Mouse (Mus musculus): ENCODE results near the gene Foxa3.

Foxa3 gene

DNA sequence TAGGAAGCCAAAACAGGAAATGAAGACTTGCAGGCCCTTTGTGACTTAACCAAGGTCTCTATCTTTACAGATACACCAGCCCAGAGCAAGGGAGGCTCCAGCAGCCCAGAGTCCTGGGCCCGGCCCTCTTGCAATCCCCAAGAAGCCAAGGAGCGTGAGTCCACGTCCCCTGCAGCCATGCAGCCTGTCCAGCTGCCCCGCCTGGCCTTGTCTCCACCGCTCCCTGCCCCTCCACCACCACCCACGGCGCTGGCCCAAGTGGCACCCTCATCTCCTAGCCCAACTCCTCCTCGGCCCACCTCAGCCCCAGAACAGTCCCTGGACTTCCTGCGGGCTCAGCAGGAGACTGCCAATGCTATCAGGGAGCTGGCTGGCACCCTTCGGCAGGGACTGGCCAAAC lies 22.9 kb downstream of the Foxa3 start:
- no peak for DNase-seq (ENCODE audit: low read depth, low spot score)

DNA sequence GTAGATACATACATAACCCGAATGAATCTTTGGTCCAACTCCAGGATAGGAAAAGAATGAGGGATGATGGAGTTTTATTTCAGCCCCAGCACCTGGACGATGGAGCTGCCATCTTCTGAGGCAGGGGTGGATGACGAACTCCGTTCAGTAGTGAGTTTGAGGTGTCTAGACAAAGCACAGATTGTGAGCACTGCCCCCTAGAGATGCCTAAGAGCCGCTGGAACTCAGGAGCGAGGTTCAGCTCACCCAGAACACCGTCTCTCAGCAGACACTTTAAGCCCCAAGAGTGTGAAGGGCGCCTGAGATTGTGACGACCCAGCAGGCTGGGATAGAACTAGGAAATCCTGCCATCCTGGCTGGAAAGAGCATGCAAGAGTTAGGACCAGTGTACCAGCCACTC lies 24.5 kb downstream of the Foxa3 start:
- peak; percentile 40 for DNase-seq (ENCODE audit: low read depth, low spot score)

GRCm38 (mm10) chr7:18993036-18993435 lies 30.3 kb downstream of the Foxa3 start:
- DNase-seq (ENCODE audit: low read depth, low spot score): no peak

- DNase-seq (ENCODE audit: low read depth, low spot score): peak; percentile 39
Observed at GRCm38 (mm10) chr7:18992294-18992675, 31.1 kb downstream of the Foxa3 start.

GRCm38 (mm10) chr7:18991660-18992293 lies 31.6 kb downstream of the Foxa3 start:
- DNase-seq (ENCODE audit: low read depth, low spot score): peak; percentile 28

DNA sequence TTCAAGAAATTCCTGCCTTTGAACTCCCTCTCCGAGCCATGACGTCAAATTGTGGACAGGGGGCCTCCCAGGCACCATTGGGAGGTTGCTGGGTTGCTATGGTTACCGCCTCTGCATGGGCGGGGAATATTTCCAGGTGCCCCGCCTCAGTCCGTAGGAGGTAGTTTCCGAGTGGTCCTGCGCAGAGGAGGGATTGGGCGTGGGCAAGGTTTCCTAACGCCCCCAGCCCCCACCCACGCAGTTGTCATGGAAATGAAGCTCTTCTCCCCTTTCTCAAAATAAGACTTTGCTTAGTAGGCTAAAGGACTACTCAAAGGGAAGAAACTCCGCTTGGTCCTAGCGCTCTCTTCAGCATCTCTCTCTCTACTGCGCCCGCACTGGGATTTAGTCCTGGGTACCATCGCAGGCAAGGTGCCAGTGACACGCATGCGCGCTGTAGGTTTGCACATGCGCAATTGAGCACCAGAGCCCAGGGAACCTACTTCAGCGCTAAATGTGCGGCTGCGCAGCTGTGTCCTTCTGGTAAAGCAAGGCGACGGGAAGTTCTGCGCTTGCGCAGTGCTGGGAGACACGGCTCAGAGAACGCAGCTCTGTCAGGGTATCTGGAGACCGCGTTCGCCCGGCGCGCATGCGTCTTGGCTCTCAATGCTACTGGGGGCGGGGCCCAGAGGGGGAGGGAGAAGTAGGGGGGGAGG lies 32.6 kb downstream of the Foxa3 start, which contains the start of gene Mypop:
Gene Mypop, plus strand, starts transcription at position 645 of the 695 bp plus-strand sequence.
- peak; percentile 100 for DNase-seq (ENCODE audit: low read depth, low spot score)

- no peak for DNase-seq (ENCODE audit: low read depth, low spot score)
Observed at GRCm38 (mm10) chr7:18989995-18990394, 33.3 kb downstream of the Foxa3 start.

DNA sequence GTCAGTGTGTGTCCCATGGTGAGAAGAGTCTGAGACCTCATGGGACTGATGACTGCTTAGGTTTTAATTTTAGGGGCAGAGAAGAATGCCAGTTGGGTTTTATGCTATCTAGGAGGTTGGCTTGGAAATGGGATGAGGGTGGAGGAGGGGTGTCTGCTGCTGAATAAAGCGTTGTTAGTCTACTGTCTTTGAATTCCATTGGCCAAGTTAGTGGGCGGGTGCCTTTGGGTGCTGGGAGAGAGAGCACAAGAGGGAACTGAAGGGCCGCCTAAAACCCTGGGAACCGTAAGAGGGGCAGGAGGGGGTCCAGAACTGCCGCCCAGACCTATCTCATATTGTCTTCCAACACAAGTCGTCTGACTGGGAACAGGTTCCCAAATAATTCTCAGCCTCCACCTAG lies 34.6 kb downstream of the Foxa3 start:
- no peak for DNase-seq (ENCODE audit: low read depth, low spot score)

DNA sequence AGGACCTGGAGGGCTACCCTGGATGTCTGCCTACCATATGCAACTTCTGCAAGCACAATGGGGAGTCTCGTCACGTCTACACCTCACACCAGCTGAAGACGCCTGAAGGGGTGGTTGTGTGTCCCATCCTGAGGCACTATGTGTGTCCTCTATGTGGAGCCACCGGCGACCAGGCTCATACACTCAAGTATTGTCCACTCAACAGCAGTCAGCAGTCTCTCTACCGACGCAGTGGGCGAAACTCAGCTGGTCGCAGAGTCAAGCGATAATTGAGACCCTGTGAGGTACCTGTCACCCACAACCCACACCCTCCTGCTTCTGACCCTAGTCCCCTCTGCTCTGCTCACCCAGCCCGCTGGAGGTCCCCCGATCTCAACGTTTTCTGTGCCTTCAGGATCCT lies 35.6 kb downstream of the Foxa3 start:
- no peak for DNase-seq (ENCODE audit: low read depth, low spot score)

GRCm38 (mm10) chr7:18987100-18987499 lies 36.2 kb downstream of the Foxa3 start, which contains the start of gene Nanos2:
Gene Nanos2, plus strand, starts transcription at chr7:18987400.
- no peak for DNase-seq (ENCODE audit: low read depth, low spot score)

DNA sequence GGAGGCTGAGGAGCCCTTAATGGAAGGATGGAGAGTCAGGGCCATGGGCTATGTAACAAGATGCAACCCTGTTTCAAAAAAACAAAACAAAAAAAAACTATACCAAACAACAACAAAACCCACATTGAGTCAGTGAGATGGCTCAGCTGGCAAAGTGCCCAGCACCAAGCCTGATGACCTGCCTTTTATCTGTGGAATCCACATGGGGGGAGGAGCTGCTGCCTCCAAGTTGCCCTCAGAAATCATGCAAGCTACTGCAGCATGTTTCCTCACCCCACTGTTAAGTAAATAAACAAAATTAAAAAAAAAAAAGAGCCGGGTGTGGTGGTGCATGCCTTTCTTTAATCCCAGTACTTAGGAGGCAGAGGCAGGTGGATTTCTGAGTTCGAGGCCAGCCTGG lies 36.8 kb downstream of the Foxa3 start:
- DNase-seq (ENCODE audit: low read depth, low spot score): no peak

DNA sequence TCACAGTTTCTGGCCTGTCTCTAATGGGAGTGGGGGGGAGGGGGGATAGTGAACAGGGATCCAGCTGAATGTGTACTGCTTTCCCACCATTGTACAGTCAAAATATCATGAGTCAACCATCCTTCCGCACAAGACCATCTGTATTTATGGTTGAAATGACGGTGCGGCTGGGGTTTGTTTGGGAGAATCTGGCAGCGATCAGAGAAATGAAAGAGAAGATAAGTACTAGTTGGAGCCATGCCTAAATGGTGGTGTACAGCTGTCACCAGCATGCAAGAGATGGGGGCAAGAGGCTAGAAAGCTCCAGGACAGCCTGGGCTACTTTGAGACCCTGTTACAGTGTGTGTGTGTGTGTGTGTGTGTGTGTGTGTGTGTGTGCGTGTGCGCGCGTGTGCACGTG lies 45.0 kb downstream of the Foxa3 start:
- no peak for DNase-seq (ENCODE audit: low read depth, low spot score)

- peak; percentile 58 for DNase-seq (ENCODE audit: low read depth, low spot score)
Observed at GRCm38 (mm10) chr7:18970956-18971355, 52.4 kb downstream of the Foxa3 start.

DNA sequence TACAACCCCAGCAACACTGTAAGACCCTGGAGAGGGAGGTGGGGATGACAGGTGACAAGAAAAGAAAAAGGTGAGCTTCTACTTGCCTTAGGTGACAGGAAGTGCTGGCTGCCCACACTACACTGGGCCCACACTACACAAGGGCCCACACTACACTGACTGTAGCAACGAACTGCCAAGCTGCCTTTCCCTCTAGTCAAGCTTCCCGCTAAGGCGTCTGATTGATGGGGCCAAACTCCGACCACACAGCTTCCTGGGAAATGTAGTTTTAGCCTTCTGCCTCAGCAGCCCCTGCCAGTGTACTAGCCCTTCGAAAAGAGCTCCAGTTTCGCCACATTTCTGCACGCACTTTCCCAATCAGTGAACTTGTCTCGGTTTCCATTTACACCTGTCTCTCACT lies 55.7 kb downstream of the Foxa3 start:
- no peak for DNase-seq (ENCODE audit: low read depth, low spot score)

DNA sequence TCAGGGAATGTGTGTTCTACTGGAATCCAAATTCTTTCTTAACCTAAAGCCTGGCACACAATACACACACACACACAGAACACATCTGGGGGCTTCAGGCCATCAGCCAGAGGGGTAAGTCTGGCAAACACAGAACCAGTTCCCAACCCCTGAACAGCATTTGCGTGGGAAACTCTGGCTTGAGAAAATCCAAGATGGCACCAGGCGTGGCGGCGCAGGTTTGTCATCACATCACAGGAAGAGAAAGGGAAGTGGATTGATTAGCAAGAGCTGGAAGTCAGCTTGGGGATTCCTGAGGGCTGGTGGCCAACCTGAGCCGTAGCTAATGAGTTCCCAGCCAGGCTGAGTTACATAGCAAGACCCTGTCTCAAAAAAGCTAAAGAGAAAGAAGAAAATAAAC lies 58.0 kb downstream of the Foxa3 start:
- DNase-seq (ENCODE audit: low read depth, low spot score): no peak

DNA sequence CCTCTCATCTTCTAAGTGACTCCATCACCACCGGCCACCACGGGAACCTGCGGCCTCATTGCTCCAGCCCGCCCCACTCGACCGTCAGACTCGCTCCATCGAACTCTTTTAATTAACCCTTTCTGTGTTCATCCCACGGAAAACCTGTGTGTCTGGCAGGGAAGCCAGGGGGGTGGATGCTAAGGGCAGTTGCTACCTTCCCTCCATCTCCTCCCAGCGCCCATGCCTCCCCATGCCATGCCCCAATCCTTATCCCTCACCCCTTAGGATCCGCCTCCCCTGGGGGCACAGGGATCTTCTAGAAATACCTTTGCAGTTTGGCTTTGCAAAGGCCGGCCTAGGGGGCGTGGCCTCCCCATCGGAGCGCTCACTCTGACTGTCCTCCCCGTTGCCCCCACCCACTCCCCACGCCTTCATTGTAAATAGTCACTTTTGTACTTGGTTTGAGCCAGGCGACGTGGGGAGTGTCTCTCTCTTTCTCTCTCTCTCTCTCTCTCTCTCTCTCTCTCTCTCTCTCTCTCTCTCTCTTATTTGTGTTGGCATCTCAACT lies 60.0 kb downstream of the Foxa3 start:
- peak; percentile 58 for DNase-seq (ENCODE audit: low read depth, low spot score)

Data from R1 (cell line).